ENCODE assay signal across 23 mouse cellular contexts in genomic region chr10:61637055-61637454, GRCm38 (mm10). TPM values are rescaled to one million over a fixed set of nuclear protein-coding genes. Genes with fewer than 3 reads are reported as not detected.
DNase-seq lines count a peak whose midpoint lies in the region; ATAC-seq and TF ChIP-seq lines count a peak whose summit lies in the region.
"Had no signal": no experiment of that assay in that cellular context is flagged by ENCODE, and none has a peak within 500 bp of the region (broad histone marks: within the 10 kb centered on the region; RNA-seq: fewer than 3 reads in every experiment).

No protein-coding gene starts in this region.

- H3K79me2 ChIP-seq in C2C12 (ENCODE audit: control insufficient read depth, insufficient read depth) (no peaks in the 10 kb centered on the region), myocyte (ENCODE audit: control insufficient read depth, insufficient read depth) (no peaks in the 10 kb centered on the region)

- H3K36me3 ChIP-seq in heart, embryonic 11.5 days (ENCODE audit: control insufficient read depth, insufficient read depth, low read length): no peaks in the 10 kb centered on the region
- no peaks in the 10 kb centered on the region for H3K36me3 ChIP-seq in C2C12 (ENCODE audit: control insufficient read depth, insufficient read depth)
- H3K36me3 ChIP-seq in myocyte (ENCODE audit: control insufficient read depth, insufficient read depth): no peaks in the 10 kb centered on the region
- H3K36me3 ChIP-seq in hindbrain, embryonic 11.5 days (ENCODE audit: control insufficient read depth, insufficient read depth, low read length): no peaks in the 10 kb centered on the region
- H3K36me3 ChIP-seq: embryonic facial prominence, embryonic 10.5 days; embryonic facial prominence, embryonic 12.5 days; forebrain, embryonic 10.5 days; forebrain, embryonic 12.5 days had no signal

- no peak overlapping the region for H3K27ac ChIP-seq in heart, embryonic 11.5 days (ENCODE audit: low read depth, low read length)
- no peak overlapping the region for H3K27ac ChIP-seq in hindbrain, embryonic 11.5 days (ENCODE audit: low read depth, low read length)
- H3K27ac ChIP-seq: embryonic facial prominence, embryonic 10.5 days; embryonic facial prominence, embryonic 12.5 days; forebrain, embryonic 10.5 days; forebrain, embryonic 12.5 days had no signal

- 0 out of 2 replicates have a peak, but pooled peaks cover 5% of the 10 kb centered on the region for H3K4me1 ChIP-seq in heart, embryonic 11.5 days (ENCODE audit: control insufficient read depth, insufficient read depth, low read length)
- no peaks in the 10 kb centered on the region for H3K4me1 ChIP-seq in hindbrain, embryonic 11.5 days (replicated peaks; ENCODE audit: control insufficient read depth, insufficient read depth, low read length)
- H3K4me1 ChIP-seq: embryonic facial prominence, embryonic 10.5 days; embryonic facial prominence, embryonic 12.5 days; forebrain, embryonic 10.5 days; forebrain, embryonic 12.5 days had no signal

- no peak for TF ChIP-seq POLR2A in myocyte (IDR thresholded peaks at IDR 0.05; ENCODE audit: insufficient read length, low read depth)

- ATAC-seq in heart, embryonic 11.5 days (replicated peaks; ENCODE audit: insufficient number of reproducible peaks, low FRiP score, low TSS enrichment): no peak
- no peak for ATAC-seq in hindbrain, embryonic 11.5 days (ENCODE audit: low FRiP score)
- ATAC-seq: forebrain, embryonic 14.5 days; forebrain, embryonic 16.5 days had no signal

- H3K9me3 ChIP-seq in heart, embryonic 11.5 days (replicated peaks; ENCODE audit: control insufficient read depth, low read length): no peaks in the 10 kb centered on the region
- H3K9me3 ChIP-seq in hindbrain, embryonic 11.5 days (ENCODE audit: control insufficient read depth, low read length): no peaks in the 10 kb centered on the region
- H3K9me3 ChIP-seq: embryonic facial prominence, embryonic 10.5 days; embryonic facial prominence, embryonic 12.5 days; forebrain, embryonic 10.5 days; forebrain, embryonic 12.5 days had no signal

- DNase-seq in heart, adult 11 months: peak; percentile 72
- peak; percentile 45 for DNase-seq in NIH3T3 (ENCODE audit: low read depth)
- DNase-seq in hindbrain, embryonic 11.5 days (ENCODE audit: low spot score): no peak
- DNase-seq in cerebellum, postnatal 36 days: no peak
- no peak for DNase-seq in cerebellum, adult 11 months
- DNase-seq: adrenal gland, adult 2 months; adrenal gland, postnatal 10 days; adrenal gland, postnatal 25 days; B cell, adult 2 months; cerebellum, adult 11-12 months; cerebellum, adult 2 months; cerebellum, adult 9-10 months; cerebellum, postnatal 10 days had no signal

- H3K79me3 ChIP-seq in C2C12 (ENCODE audit: low read depth): no peaks in the 10 kb centered on the region

- no peak overlapping the region for H3K9ac ChIP-seq in heart, embryonic 11.5 days (ENCODE audit: low read depth, low read length)
- no peak overlapping the region for H3K9ac ChIP-seq in hindbrain, embryonic 11.5 days (ENCODE audit: low read depth, low read length)
- H3K9ac ChIP-seq: embryonic facial prominence, embryonic 12.5 days; forebrain, embryonic 12.5 days had no signal

- no peak overlapping the region for H3ac ChIP-seq in C2C12 (ENCODE audit: control insufficient read depth, insufficient read length, low read depth)
- no peak overlapping the region for H3ac ChIP-seq in myocyte (ENCODE audit: control insufficient read depth, insufficient read length)

- WGBS in heart, embryonic 11.5 days (ENCODE audit: insufficient replicate concordance): 63% methylated on average over 7 of the region's 7 CpGs
- WGBS in hindbrain, embryonic 11.5 days: 82% methylated on average over 7 of the region's 7 CpGs

- H3K4me3 ChIP-seq in heart, embryonic 11.5 days (ENCODE audit: low read depth, low read length): no peak overlapping the region
- no peak overlapping the region for H3K4me3 ChIP-seq in C2C12 (ENCODE audit: insufficient read depth, poor library complexity, severe bottlenecking)
- no peak overlapping the region for H3K4me3 ChIP-seq in myocyte
- no peak overlapping the region for H3K4me3 ChIP-seq in hindbrain, embryonic 11.5 days (ENCODE audit: low read depth, low read length)
- H3K4me3 ChIP-seq: embryonic facial prominence, embryonic 10.5 days; embryonic facial prominence, embryonic 12.5 days; erythroblast, embryonic 14.5 days; forebrain, embryonic 10.5 days; forebrain, embryonic 12.5 days had no signal

- no peaks in the 10 kb centered on the region for H3K27me3 ChIP-seq in heart, embryonic 11.5 days (ENCODE audit: control insufficient read depth, insufficient read depth, low read length)
- H3K27me3 ChIP-seq in C2C12 (ENCODE audit: control insufficient read depth, insufficient read depth, insufficient read length) (no peaks in the 10 kb centered on the region), myocyte (ENCODE audit: control insufficient read depth, insufficient read depth, insufficient read length) (no peaks in the 10 kb centered on the region)
- no peaks in the 10 kb centered on the region for H3K27me3 ChIP-seq in hindbrain, embryonic 11.5 days (ENCODE audit: control insufficient read depth, insufficient read depth, low read length)
- H3K27me3 ChIP-seq: embryonic facial prominence, embryonic 12.5 days; forebrain, embryonic 12.5 days had no signal

- no peak for TF ChIP-seq CTCF in C2C12 (IDR thresholded peaks at IDR 0.05; ENCODE audit: control insufficient read depth, insufficient read depth, insufficient read length)

- H3K4me2 ChIP-seq in heart, embryonic 11.5 days: no peak overlapping the region
- H3K4me2 ChIP-seq in myocyte (ENCODE audit: low read depth): peak overlapping the region; percentile 41
- no peak overlapping the region for H3K4me2 ChIP-seq in hindbrain, embryonic 11.5 days (replicated peaks; ENCODE audit: low read depth, low read length)
- H3K4me2 ChIP-seq: embryonic facial prominence, embryonic 12.5 days; forebrain, embryonic 12.5 days had no signal

TF ChIP-seq in C2C12, 6 proteins besides CTCF, POLR2A, EP300 and RAD21:
- no peak for TF ChIP-seq MYOD1 (IDR thresholded peaks at IDR 0.05; ENCODE audit: control insufficient read depth, insufficient read length, low read depth)
- TF ChIP-seq CEBPB (IDR thresholded peaks at IDR 0.05; ENCODE audit: low read depth): no peak
- TF ChIP-seq FOSL1 (IDR thresholded peaks at IDR 0.05; ENCODE audit: insufficient read depth, low read length, poor library complexity, severe bottlenecking): peak; percentile 38
- peak; percentile 40 for TF ChIP-seq MAX (IDR thresholded peaks at IDR 0.05)
- TF ChIP-seq USF1 (IDR thresholded peaks at IDR 0.05; ENCODE audit: low read depth): no peak
- no peak for TF ChIP-seq MYOG (IDR thresholded peaks at IDR 0.05; ENCODE audit: control insufficient read depth, extremely low read depth, insufficient read length)

TF ChIP-seq in myocyte, 11 proteins besides CTCF, POLR2A, EP300 and RAD21:
- TF ChIP-seq E2F4 (IDR thresholded peaks at IDR 0.05; ENCODE audit: insufficient read depth): no peak
- TF ChIP-seq SRF (IDR thresholded peaks at IDR 0.05; ENCODE audit: control insufficient read depth, insufficient read length, low read depth): no peak
- no peak for TF ChIP-seq POLR2AphosphoS2 (IDR thresholded peaks at IDR 0.05; ENCODE audit: insufficient read length, low read depth)

RNA-seq across cellular contexts. Expression of gene Ppa1, which starts 11.3 kb away (rescaled TPM):
- polyA plus RNA-seq in heart, embryonic 11.5 days (2014; fragmentation: Nextera tagmentation; extraction: Ambion mirVana): 158 and 160 TPM in 2 replicates
- 189 TPM for polyA plus RNA-seq in C2C12 (2012; fragmentation: generic; extraction: Trizol)
- 93.2 TPM for polyA plus RNA-seq in myocyte (2012; fragmentation: generic; extraction: Trizol)
- polyA plus RNA-seq in hindbrain, embryonic 11.5 days (2014; fragmentation: Nextera tagmentation; extraction: Ambion mirVana): 276 and 297 TPM in 2 replicates

RNA-seq across cellular contexts. Expression of gene Npffr1, which starts 41.8 kb away (rescaled TPM):
- polyA plus RNA-seq in heart, embryonic 11.5 days (2014; fragmentation: Nextera tagmentation; extraction: Ambion mirVana): 0.13 and 0.15 TPM in 2 replicates
- not detected for polyA plus RNA-seq in C2C12 (2012; fragmentation: generic; extraction: Trizol)
- polyA plus RNA-seq in myocyte (2012; fragmentation: generic; extraction: Trizol): 0.01 TPM
- polyA plus RNA-seq in hindbrain, embryonic 11.5 days (2014; fragmentation: Nextera tagmentation; extraction: Ambion mirVana): 0.11 and 0.13 TPM in 2 replicates
- polyA plus RNA-seq: embryonic facial prominence, embryonic 12.5 days; erythroblast, embryonic 14.5 days had no signal

RNA-seq across cellular contexts. Expression of gene Sar1a, which starts 43.0 kb away (rescaled TPM):
- polyA plus RNA-seq in heart, embryonic 11.5 days (2014; fragmentation: Nextera tagmentation; extraction: Ambion mirVana): 182 and 200 TPM in 2 replicates
- polyA plus RNA-seq in C2C12 (2012; fragmentation: generic; extraction: Trizol) (150 TPM), myocyte (2012; fragmentation: generic; extraction: Trizol) (142 TPM)
- polyA plus RNA-seq in hindbrain, embryonic 11.5 days (2014; fragmentation: Nextera tagmentation; extraction: Ambion mirVana): 246 and 248 TPM in 2 replicates

RNA-seq across cellular contexts. Expression of gene Tysnd1, which starts 58.3 kb away (rescaled TPM):
- polyA plus RNA-seq in heart, embryonic 11.5 days (2014; fragmentation: Nextera tagmentation; extraction: Ambion mirVana): 24.5 and 25.1 TPM in 2 replicates
- polyA plus RNA-seq in C2C12 (2012; fragmentation: generic; extraction: Trizol) (20.3 TPM), myocyte (2012; fragmentation: generic; extraction: Trizol) (25.3 TPM)
- 29.6 and 30.7 TPM in 2 replicates for polyA plus RNA-seq in hindbrain, embryonic 11.5 days (2014; fragmentation: Nextera tagmentation; extraction: Ambion mirVana)

Comparison
In these comparisons a context has a peak if more than half of its experiments do, and no peak if none do; other contexts are left out.
1. DNase-seq: peak in heart, adult 11 months (single experiment) and NIH3T3 (single experiment); none in hindbrain, embryonic 11.5 days (single experiment), cerebellum, postnatal 36 days (0 of 2) and cerebellum, adult 11 months (single experiment).